Mouse (Mus musculus) gastrocnemius, postnatal 10 days (tissue): ENCODE data around the gene Icmt. TPM values are rescaled to one million over a fixed set of nuclear protein-coding genes. Genes with fewer than 3 reads are reported as not detected.

Source experiments
- DNase-seq: peaks from one replicate; pipeline ENCODE4 v3.0.0; 2021; ENCODE audit warnings: mixed read lengths
- long read RNA-seq, 2 experiments: library from polyadenylated mRNA; stranded (forward); transcript quantifications; one replicate each; pipeline ENCODE4 v2.0.0; 2021
- total RNA-seq, 2 experiments: library from RNA; stranded (reverse); gene quantifications; 2 replicates each; pipeline ENCODE4 v1.2.3; 2021

Gene Icmt
- total RNA-seq = 10 to 100 TPM; 17.3 to 19.1 TPM
- long read RNA-seq, experiment 1, full-length matches to known transcripts = 26 of 41 reads
- long read RNA-seq, experiment 1, partial matches to known transcripts = 9 of 41 reads
- long read RNA-seq, experiment 1, other reads (novel, unspliced or antisense) = 6 of 41 reads
- long read RNA-seq, experiment 2, full-length matches to known transcripts = 25 of 38 reads
- long read RNA-seq, experiment 2, partial matches to known transcripts = 11 of 38 reads
- long read RNA-seq, experiment 2, other reads (novel, unspliced or antisense) = 2 of 38 reads

- DNase-seq = peak; percentile 100
These were observed at the start of gene Icmt for GRCm38 (mm10) chr4:152296874-152297861. Icmt (plus strand) TSS chr4:152297227.

GRCm38 (mm10) chr4:152250615-152251014 is 46.4 kb upstream of the Icmt start:
- no peak for DNase-seq

GRCm38 (mm10) chr4:152253183-152253759 is 43.8 kb upstream of the Icmt start:
- DNase-seq = no peak

DNA sequence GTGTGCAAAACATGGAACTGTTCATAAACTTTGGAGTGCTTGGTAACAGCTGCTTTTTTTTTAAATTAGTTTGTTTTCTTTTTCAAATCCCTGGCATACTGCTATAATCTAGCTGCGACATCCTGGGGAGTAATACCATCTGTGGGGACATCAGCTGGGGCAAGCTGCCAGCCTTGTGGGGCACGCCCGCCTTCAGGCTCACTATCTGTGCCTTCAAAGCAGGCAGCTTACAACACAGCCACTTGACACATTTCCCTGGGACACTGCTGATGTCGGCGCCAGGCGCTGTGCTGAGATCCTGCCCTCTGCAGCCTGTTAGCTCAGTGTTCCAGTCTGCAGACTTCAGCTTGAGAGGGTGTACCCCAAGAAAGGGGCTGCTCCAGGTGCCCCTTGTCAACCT is 40.0 kb upstream of the Icmt start:
- DNase-seq = peak; percentile 69

- no peak for DNase-seq
These were observed 36.6 kb upstream of the Icmt start for GRCm38 (mm10) chr4:152260451-152260850.

- no peak for DNase-seq
These were observed 34.8 kb upstream of the Icmt start for GRCm38 (mm10) chr4:152262187-152262586.

DNA sequence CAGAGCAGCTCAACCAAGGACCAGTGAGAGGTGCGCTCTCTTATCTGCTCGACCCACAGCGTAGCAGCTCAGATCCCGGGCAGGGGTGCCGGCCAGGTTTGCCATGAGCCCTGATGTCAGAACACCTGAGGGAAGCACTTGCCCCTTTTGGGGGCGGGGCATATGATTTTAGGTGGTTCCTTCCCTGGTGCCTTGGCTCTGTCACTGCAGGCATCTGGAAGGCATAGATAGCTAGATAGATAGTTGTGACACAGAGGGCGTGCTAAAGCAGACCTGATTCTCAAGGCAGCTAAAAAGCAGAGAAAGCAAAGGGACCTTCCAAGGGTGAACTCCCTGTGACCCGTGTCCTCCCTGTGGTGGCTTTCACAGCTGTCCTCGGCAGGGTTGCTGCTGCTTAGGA is 33.9 kb upstream of the Icmt start:
- no peak for DNase-seq

DNA sequence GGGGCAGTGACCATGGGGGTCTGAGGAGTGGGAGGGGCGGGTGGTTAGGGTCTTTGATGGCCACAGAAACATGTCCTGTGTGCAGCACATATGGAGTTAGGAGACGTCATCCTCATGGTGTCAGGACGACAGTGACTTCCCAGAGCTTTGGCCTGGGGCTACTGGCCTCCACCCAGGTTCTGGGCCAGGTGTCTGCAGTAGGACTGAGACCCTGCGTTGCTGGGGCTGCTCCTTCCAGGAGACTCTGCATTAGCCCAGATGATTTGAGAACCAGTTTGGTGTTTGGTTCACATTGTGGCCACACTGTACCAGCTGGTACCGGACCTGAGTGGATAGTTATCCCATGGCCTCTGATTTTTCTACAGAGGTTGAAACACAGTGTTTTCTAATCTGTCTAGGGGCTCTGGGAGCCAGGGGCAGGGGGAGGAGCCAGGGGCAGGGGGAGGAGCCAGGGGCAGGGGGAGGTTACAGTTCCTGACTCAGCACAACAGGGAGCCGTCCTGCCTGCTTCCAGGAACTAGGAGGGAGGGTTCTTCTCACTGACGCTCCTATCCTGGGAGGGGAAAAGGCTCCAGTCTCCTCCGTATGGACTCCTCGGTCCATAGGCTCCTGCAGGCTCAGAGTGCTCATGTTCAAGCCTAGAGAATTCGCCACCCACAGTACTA is 33.4 kb upstream of the Icmt start:
- DNase-seq = no peak

- no peak for DNase-seq
These were observed 32.9 kb upstream of the Icmt start for GRCm38 (mm10) chr4:152264177-152264530.

DNA sequence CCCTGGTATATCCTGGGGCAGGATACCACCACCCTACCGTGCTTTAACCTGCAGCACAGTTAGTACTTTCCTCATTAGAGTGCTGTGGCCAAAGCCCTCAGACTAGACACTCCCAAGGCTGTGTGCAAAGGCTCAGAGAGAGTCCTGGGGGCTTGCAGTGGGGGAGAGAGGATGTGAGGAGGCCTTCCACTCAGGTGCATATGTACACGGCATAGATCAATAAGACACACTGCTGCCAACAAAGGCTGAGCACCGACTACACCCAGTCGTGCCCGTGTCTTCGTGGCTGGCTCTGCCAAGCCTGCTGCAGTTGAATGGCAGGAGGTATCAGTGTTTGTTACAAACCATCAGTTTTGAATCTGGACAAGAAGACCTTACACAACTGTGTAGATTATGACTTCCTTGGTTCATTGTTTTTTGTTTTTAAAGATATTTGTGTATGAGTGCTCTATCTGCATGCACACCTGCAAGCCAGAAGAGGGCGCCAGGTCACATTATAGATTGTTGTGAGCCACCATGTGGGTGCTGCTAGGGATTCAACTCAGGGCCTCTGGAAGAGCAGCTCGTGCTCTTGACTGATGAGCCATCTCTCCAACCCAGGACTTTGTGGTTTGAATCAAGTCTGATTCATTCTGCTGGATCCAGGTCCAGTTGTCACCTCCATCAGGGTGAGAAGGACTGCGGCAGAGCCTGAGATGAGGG is 32.0 kb upstream of the Icmt start:
- no peak for DNase-seq

DNA sequence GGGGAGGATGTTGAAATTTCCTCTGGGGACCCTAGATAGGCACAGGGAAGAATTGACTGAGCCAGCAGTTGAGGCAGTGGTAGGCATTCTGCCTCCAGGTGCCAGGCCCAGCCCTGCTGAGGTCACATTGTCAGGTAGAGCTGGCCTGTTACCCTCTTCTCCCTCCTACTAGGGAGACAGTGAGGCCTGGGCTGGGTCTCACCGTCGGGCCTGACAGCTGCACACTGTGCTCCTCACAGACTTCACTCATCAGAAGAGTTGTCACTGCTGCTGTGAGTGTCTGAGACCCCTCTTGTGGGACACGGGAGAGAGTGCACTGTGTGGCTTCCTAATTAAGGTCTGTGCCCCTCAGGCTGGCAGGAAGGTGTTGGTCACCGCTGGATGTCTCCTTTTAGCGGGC is 31.2 kb upstream of the Icmt start:
- DNase-seq = no peak

DNA sequence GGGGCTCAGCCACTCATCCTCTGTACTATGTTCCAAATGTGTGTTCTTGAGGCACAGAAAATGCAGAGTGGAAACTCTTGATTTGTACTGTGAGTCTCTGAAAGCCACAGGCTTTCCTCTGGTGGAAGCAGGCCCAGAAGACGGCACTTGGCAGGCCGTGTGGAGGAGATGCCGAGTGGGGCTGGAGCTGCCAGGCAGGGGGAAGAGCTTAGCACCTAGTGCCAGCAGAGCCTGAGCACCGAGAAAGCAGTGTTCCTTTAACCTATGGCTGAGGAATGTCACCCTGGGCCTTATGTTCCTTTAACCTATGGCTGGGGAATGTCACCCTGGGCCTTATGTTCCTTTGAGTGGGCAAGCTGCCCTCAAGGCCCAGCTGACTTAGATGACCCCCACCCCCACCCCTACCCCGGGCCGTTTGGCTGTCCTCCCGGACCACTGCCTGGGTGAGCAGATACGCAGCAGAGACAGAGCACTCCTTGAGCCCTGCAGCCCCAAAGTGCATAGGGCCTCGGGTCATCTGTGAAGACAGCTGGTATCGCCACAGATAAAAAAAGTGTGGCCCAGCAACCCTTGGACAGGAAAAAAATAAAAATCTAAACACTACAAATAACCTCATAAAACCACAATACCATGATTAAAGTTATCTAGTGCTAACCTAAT is 30.7 kb upstream of the Icmt start:
- DNase-seq = peak; percentile 67

- peak; percentile 48 for DNase-seq
These were observed 29.2 kb upstream of the Icmt start for GRCm38 (mm10) chr4:152267748-152268369.

DNA sequence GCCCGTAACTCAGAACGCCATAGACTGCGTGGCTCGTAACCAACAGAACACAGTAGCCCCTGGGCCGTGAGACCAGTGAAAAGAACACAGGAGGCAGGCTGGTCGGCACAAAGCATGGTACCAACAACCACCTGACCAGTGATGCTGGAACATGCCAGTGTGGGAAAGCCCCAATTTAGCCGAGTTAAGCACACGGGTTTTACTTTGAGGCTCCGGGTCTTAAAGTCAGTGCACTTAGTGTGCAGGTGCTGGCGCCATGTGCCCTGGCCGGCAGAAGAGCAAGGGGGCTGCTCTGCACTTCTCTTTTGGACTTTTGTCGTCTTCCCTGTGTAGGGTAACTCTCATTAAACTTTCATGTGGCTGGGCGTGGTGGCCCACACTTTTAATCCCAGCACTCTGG is 27.1 kb upstream of the Icmt start:
- DNase-seq = no peak

DNA sequence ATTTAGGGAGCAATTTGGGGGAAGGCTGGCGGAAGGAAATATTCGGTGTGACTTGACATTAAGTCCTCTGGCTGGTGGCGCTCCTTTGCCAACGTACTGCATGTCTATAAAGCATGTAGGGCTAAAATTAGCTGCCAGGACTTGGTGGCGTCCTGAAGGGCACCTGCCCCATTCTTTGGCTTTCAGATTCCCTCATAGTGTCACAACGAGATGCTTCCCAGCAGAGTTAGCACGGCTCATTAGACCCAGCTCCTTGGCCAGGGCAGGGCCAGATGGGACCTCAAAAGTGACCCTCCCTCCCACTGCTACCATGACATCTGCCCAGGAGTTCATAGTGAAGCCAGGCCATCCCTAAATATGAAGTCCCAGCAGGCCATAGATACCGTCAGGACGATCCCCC is 26.4 kb upstream of the Icmt start:
- DNase-seq = no peak

- DNase-seq = no peak
These were observed 25.7 kb upstream of the Icmt start for GRCm38 (mm10) chr4:152271334-152271733.

GRCm38 (mm10) chr4:152272006-152272405 is 25.0 kb upstream of the Icmt start:
- no peak for DNase-seq

DNA sequence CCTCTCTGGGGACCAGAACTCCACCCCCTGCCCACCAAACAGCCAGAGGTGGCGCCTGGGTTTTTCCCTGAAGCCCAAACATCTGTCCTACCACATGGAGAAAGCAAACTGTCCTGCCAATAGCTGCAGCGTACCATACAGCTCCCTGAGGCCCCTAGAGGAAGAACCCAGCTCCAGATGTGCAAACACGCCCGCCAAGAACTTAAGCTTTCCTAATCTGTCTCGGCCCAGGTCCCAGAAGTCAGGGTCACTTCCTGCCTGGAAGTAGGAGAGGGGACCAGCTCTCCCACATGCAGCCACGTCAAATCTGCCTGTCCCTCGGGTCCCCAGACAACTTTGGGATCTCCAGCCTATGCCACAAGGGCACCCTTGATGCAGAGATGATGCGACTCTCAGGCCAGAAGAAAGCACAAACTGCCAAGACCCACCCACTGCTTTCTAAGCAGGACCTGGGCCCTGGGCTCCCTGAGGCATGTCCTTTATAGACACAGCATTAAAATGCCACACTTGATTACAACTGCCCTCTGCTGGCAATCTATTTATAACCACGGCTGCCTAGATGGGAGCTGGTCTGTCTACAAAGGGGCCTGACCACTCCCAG is 24.5 kb upstream of the Icmt start:
- peak; percentile 60 for DNase-seq

DNA sequence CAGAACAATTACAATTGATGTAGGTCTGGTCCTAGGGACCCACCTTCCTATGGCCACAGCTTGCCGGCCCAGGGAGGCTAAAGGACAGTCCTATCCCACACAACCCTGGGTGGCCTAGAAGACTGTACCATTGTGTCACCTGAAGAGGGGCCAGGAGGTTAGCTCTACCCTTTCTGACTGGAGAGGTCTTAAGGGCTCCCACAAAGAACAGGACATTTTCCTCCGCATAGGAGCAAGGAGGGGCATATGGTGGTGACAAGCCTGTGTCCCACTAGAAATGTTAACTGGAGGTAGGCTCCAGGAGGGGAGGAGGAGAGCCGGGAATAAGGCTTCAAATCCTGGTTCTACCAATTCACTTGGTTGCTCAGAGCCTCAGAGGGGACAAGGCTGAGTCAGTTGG is 23.8 kb upstream of the Icmt start:
- DNase-seq = no peak

DNA sequence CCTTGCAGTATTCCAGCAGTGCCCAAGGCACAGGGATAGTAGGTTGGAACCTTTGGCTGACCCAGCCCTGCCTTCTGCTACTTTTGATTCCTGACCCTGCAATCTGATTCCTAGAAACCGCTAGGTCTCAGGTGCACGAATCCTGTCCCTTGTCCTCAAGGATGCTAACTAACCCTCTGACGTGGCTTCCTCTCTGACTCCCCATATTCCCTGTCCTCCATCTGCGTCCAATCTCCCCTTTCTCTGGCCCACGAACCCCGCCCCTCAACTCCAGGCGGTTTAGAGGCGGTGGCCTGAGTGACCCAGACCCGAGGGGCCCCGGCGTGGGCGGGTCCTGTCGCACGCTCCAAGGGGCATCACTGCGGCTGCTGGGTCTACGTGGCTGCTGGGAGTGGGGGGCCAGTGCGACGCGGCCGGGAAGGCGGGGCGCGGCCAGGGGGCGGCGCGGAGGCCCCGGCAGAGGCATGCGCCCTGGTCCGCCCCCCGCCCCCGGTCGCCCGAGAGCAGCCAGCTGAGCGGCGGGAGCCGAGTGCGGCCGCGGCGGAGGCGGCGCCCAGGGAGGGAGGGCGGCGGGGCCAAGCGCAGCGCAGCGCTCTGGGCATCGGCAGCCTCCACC is 23.3 kb upstream of the Icmt start, which contains the start of gene Gpr153:
Gpr153 (plus strand) TSS at position 612 of the 616 bp plus-strand sequence.
- DNase-seq = peak; percentile 63
